Mouse (Mus musculus) T-cell, adult 66 days (primary cell): ENCODE measurements around the gene Krt24. TPM values are rescaled to one million over a fixed set of nuclear protein-coding genes. Genes with fewer than 3 reads are reported as not detected.

Experiments
- total RNA-seq, 2 experiments: library from RNA; stranded (reverse); gene quantifications; 3 replicates in 1 of 2; 4 replicates in 1 of 2; pipeline ENCODE4 v1.2.4; 2023

The Krt24 gene
- not detected for total RNA-seq

DNA sequence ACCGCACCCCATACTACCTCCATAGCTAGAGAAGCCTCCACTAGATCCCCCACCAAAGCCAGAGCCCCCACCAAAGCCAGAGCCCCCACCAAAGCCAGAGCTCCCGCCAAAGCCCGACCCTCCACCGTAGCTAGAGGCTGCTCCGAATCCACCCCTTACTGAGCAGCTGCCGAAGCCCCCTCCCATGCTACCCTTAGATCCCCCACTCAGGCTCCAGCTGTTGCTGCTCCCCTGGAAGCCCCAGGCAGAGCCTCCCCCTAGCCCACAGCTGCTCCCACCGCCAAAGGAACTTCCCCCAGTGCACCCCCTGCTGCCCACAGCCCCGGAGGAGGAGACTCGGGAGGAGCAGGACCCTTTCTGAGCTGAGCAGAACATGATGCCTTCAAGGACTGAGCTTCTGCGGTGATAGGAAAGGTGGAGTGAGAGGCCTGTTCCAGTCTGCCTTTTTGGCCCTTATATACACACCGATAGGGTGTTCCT is at the start of gene Krt24:
Krt24 (minus strand) TSS at position 430 of the 480 bp plus-strand sequence.

DNA sequence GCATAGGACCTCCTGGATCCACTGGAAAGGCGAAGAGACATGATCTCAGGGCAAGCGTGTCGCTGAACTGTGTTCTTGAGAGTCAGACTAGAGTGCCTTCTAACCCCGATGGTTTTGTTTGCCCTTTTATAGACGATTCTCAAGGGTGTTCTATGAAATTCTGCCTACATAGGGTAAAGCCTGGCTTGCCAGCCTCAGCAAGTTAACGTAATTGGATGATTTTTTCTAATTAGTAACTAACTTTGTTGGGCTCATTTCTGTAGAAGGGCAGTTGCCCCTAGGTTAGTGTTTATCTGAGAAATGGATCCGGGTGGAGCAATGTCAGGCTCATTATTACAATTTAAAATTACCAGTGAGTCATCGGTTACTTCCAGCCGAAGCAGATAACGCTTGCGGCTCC is 37.8 kb upstream of the Krt24 start, which contains the start of gene Krt25:
Krt25 (minus strand) TSS at position 101 of the 400 bp plus-strand sequence.

DNA sequence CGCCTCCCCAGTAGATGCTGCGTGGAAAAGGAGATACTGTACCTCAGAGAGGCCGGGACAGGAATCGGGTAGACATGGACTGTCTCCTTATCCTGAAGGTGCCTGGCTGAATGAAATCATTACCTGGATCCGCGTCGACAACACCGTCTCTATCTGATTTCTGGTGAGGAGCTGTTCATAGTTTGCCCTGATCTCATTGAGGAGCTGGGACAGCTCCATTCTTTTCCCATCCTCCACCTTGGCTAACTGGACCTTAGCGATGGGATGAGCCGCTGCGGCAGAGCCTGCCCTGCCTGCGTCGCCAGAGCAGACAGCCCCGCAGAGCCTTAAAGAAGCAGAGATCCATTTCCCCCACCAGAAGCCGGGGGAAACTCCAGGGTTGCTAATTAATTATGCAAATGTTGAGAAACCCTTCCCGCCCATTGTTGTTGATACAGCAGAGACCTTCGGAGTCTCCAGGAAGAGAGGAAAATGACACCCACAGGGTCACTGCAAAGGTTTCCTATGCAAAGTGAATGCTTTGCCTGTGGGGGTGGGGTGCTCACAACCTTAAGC is 41.2 kb downstream of the Krt24 start, which contains the start of gene Krt222:
Krt222 (minus strand) TSS at position 266 of the 555 bp plus-strand sequence.

DNA sequence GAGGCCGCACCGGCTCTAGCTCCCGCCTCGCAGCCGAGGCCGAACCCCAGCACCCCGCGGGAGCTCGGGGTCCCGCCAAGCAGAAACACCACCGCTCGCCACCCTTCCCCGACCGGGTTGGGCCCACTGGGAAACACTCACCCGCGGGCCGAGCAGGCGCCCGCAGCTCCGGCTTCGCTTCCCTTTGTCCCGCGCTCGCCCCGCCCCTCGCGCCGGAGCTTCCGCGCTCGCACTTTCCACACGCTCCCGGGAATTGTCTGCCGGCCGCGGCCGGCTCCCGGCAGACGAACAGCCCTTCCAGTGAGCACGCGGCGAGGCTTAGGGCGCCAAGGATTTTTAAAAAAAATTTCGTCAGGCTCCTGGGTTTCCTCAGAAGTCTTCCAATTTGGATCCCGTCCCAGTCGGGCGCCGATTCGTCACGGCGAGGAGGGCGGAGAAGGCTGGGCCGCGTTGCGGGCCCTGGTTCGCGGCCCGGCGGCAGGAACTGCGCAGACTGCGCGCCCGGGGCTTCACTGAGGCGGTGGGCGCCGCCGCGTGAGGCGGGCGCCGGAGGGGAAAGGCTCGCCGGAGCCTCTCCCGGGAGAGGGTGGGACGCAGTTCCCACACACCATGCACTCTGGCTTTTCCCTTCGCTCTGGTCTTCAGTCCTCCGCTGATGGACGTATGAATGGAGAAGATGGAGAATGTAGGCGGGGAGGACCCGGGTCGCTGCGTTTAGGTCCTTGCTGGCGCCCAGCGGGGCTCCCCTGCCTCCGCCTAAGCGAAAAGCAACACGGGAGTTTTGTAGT is 54.6 kb downstream of the Krt24 start, which contains the start of gene Smarce1:
Smarce1 (minus strand) TSS at position 757 of the 788 bp plus-strand sequence.

Other genes starting within 250 kb of the Krt24 start
- gene Igfbp4, start 244.0 kb downstream of the Krt24 start, total RNA-seq: 100 to 1,000 TPM; 228 to 236 TPM
- 1 to 10 TPM in 1 of 2 experiments, not detected in 1; 1.1 TPM for gene Tns4, start 196.0 kb downstream of the Krt24 start, total RNA-seq
- 100 to 1,000 TPM; 516 to 541 TPM for gene Ccr7, start 130.2 kb downstream of the Krt24 start, total RNA-seq
- 100 to 1,000 TPM; 147 to 153 TPM for gene Smarce1, start 54.2 kb downstream of the Krt24 start, total RNA-seq
- not detected for gene Krt222, start 41.2 kb downstream of the Krt24 start, total RNA-seq
- gene Krt25, start 37.7 kb upstream of the Krt24 start, total RNA-seq: not detected
- gene Krt26, start 52.7 kb upstream of the Krt24 start, total RNA-seq: not detected
- gene Krt27, start 65.8 kb upstream of the Krt24 start, total RNA-seq: not detected
- not detected for gene Krt28, start 89.6 kb upstream of the Krt24 start, total RNA-seq
- 1 to 10 TPM; 4.7 to 5.7 TPM for gene Krt10, start 104.1 kb upstream of the Krt24 start, total RNA-seq
- gene Krt12, start 137.0 kb upstream of the Krt24 start, total RNA-seq: not detected
- not detected for gene Krt20, start 152.9 kb upstream of the Krt24 start, total RNA-seq
- gene Krt23, start 207.9 kb upstream of the Krt24 start, total RNA-seq: not detected
- gene Krt39, start 236.1 kb upstream of the Krt24 start, total RNA-seq: not detected